Mouse (Mus musculus): Measurements from ENCODE around the gene Pan3. TPM values are rescaled to one million over a fixed set of nuclear protein-coding genes. Genes with fewer than 3 reads are reported as not detected.

Gene Pan3
- polyA plus RNA-seq, 1 experiment from 2014 or later: 62.7 TPM

GRCm38 (mm10) chr5:147466361-147466760, 36.4 kb downstream of the Pan3 start:
- Histone ChIP-seq H3K27me3 (ENCODE audit: control insufficient read depth, insufficient read depth, low read length) (no peaks in the 10 kb centered on the region), H3K36me3 (replicated peaks; ENCODE audit: control insufficient read depth, insufficient read depth) (0 out of 2 replicates have a peak, but pooled peaks cover 10% of the 10 kb centered on the region), H3K4me3 (replicated peaks; ENCODE audit: low read length) (no peak overlapping the region), H3K9me3 (ENCODE audit: control insufficient read depth, low read length) (no peaks in the 10 kb centered on the region), H3K4me1 (replicated peaks; ENCODE audit: control insufficient read depth, insufficient read depth, low read length) (no peaks in the 10 kb centered on the region), H3K9ac (no peak overlapping the region), H3K27ac (no peak overlapping the region), H3K4me2 (replicated peaks) (no peak overlapping the region)
- ATAC-seq (ENCODE audit: low FRiP score): no peak
- no peak for DNase-seq (ENCODE audit: low spot score)

- DNase-seq (ENCODE audit: low spot score) (no peak), ATAC-seq (ENCODE audit: low FRiP score) (no peak)
- no peaks in the 10 kb centered on the region for H3K27me3 ChIP-seq (ENCODE audit: control insufficient read depth, insufficient read depth, low read length)
- no peak overlapping the region for H3K27ac ChIP-seq
- no peaks in the 10 kb centered on the region for H3K4me1 ChIP-seq (replicated peaks; ENCODE audit: control insufficient read depth, insufficient read depth, low read length)
- H3K4me3 ChIP-seq (replicated peaks; ENCODE audit: low read length): no peak overlapping the region
- H3K9ac ChIP-seq: no peak overlapping the region
- 97% methylated on average over 5 of the region's 5 CpGs for WGBS
- no peaks in the 10 kb centered on the region for H3K9me3 ChIP-seq (ENCODE audit: control insufficient read depth, low read length)
- no peak overlapping the region for H3K4me2 ChIP-seq (replicated peaks)
- 0 out of 2 replicates have a peak, but pooled peaks cover 10% of the 10 kb centered on the region for H3K36me3 ChIP-seq (replicated peaks; ENCODE audit: control insufficient read depth, insufficient read depth)
These were observed 41.2 kb downstream of the Pan3 start for GRCm38 (mm10) chr5:147471163-147471562.

GRCm38 (mm10) chr5:147473071-147473470, 43.1 kb downstream of the Pan3 start:
- Histone ChIP-seq H3K4me1 (replicated peaks; ENCODE audit: control insufficient read depth, insufficient read depth, low read length) (no peaks in the 10 kb centered on the region), H3K9me3 (ENCODE audit: control insufficient read depth, low read length) (no peaks in the 10 kb centered on the region), H3K27me3 (ENCODE audit: control insufficient read depth, insufficient read depth, low read length) (no peaks in the 10 kb centered on the region), H3K9ac (no peak overlapping the region), H3K27ac (no peak overlapping the region), H3K4me3 (replicated peaks; ENCODE audit: low read length) (no peak overlapping the region), H3K36me3 (replicated peaks; ENCODE audit: control insufficient read depth, insufficient read depth) (no peaks in the 10 kb centered on the region), H3K4me2 (replicated peaks) (no peak overlapping the region)
- 80% methylated on average over 6 of the region's 6 CpGs for WGBS
- no peak for DNase-seq (ENCODE audit: low spot score)
- no peak for ATAC-seq (ENCODE audit: low FRiP score)

- Histone ChIP-seq H3K9ac (no peak overlapping the region), H3K27me3 (ENCODE audit: control insufficient read depth, insufficient read depth, low read length) (no peaks in the 10 kb centered on the region), H3K9me3 (ENCODE audit: control insufficient read depth, low read length) (no peaks in the 10 kb centered on the region), H3K36me3 (replicated peaks; ENCODE audit: control insufficient read depth, insufficient read depth) (no peaks in the 10 kb centered on the region), H3K4me1 (replicated peaks; ENCODE audit: control insufficient read depth, insufficient read depth, low read length) (no peaks in the 10 kb centered on the region), H3K27ac (no peak overlapping the region), H3K4me2 (replicated peaks) (no peak overlapping the region), H3K4me3 (replicated peaks; ENCODE audit: low read length) (no peak overlapping the region)
- DNase-seq (ENCODE audit: low spot score): no peak
- 94% methylated on average over 3 of the region's 3 CpGs for WGBS
- no peak for ATAC-seq (ENCODE audit: low FRiP score)
These were observed 43.9 kb downstream of the Pan3 start for GRCm38 (mm10) chr5:147473856-147474255.

- H3K4me1 ChIP-seq (replicated peaks; ENCODE audit: control insufficient read depth, insufficient read depth, low read length): no peaks in the 10 kb centered on the region
- DNase-seq (ENCODE audit: low spot score): no peak
- no peaks in the 10 kb centered on the region for H3K36me3 ChIP-seq (replicated peaks; ENCODE audit: control insufficient read depth, insufficient read depth)
- no peak for ATAC-seq (ENCODE audit: low FRiP score)
- H3K4me3 ChIP-seq (replicated peaks; ENCODE audit: low read length): no peak overlapping the region
- no peak overlapping the region for H3K4me2 ChIP-seq (replicated peaks)
- H3K9ac ChIP-seq: no peak overlapping the region
- no peaks in the 10 kb centered on the region for H3K27me3 ChIP-seq (ENCODE audit: control insufficient read depth, insufficient read depth, low read length)
- no peaks in the 10 kb centered on the region for H3K9me3 ChIP-seq (ENCODE audit: control insufficient read depth, low read length)
- 97% methylated on average over 5 of the region's 5 CpGs for WGBS
- no peak overlapping the region for H3K27ac ChIP-seq
These were observed 46.1 kb downstream of the Pan3 start for GRCm38 (mm10) chr5:147476109-147476508.

GRCm38 (mm10) chr5:147477106-147477505, 47.1 kb downstream of the Pan3 start:
- Histone ChIP-seq H3K9ac (no peak overlapping the region), H3K27me3 (ENCODE audit: control insufficient read depth, insufficient read depth, low read length) (no peaks in the 10 kb centered on the region), H3K27ac (no peak overlapping the region), H3K4me1 (replicated peaks; ENCODE audit: control insufficient read depth, insufficient read depth, low read length) (no peaks in the 10 kb centered on the region), H3K4me2 (replicated peaks) (no peak overlapping the region), H3K4me3 (replicated peaks; ENCODE audit: low read length) (no peak overlapping the region), H3K9me3 (ENCODE audit: control insufficient read depth, low read length) (no peaks in the 10 kb centered on the region), H3K36me3 (replicated peaks; ENCODE audit: control insufficient read depth, insufficient read depth) (no peaks in the 10 kb centered on the region)
- DNase-seq (ENCODE audit: low spot score) (no peak), ATAC-seq (ENCODE audit: low FRiP score) (no peak)
- 95% methylated on average over 9 of the region's 9 CpGs for WGBS

- no peaks in the 10 kb centered on the region for H3K9me3 ChIP-seq (ENCODE audit: control insufficient read depth, low read length)
- 97% methylated on average over 2 of the region's 2 CpGs for WGBS
- H3K27me3 ChIP-seq (ENCODE audit: control insufficient read depth, insufficient read depth, low read length): no peaks in the 10 kb centered on the region
- no peak overlapping the region for H3K9ac ChIP-seq
- H3K27ac ChIP-seq: no peak overlapping the region
- H3K4me1 ChIP-seq (replicated peaks; ENCODE audit: control insufficient read depth, insufficient read depth, low read length): no peaks in the 10 kb centered on the region
- no peak overlapping the region for H3K4me3 ChIP-seq (replicated peaks; ENCODE audit: low read length)
- DNase-seq (ENCODE audit: low spot score) (no peak), ATAC-seq (ENCODE audit: low FRiP score) (no peak)
- H3K4me2 ChIP-seq (replicated peaks): no peak overlapping the region
- no peaks in the 10 kb centered on the region for H3K36me3 ChIP-seq (replicated peaks; ENCODE audit: control insufficient read depth, insufficient read depth)
These were observed 49.4 kb downstream of the Pan3 start for GRCm38 (mm10) chr5:147479341-147479740.

- no peak for ATAC-seq (ENCODE audit: low FRiP score)
- Histone ChIP-seq H3K4me2 (replicated peaks) (no peak overlapping the region), H3K9me3 (ENCODE audit: control insufficient read depth, low read length) (no peaks in the 10 kb centered on the region), H3K4me1 (replicated peaks; ENCODE audit: control insufficient read depth, insufficient read depth, low read length) (no peaks in the 10 kb centered on the region), H3K27ac (no peak overlapping the region), H3K36me3 (replicated peaks; ENCODE audit: control insufficient read depth, insufficient read depth) (no peaks in the 10 kb centered on the region), H3K27me3 (ENCODE audit: control insufficient read depth, insufficient read depth, low read length) (no peaks in the 10 kb centered on the region), H3K9ac (no peak overlapping the region), H3K4me3 (replicated peaks; ENCODE audit: low read length) (no peak overlapping the region)
- 80% methylated on average over 3 of the region's 3 CpGs for WGBS
- no peak for DNase-seq (ENCODE audit: low spot score)
These were observed 54.2 kb downstream of the Pan3 start for GRCm38 (mm10) chr5:147484142-147484541.

GRCm38 (mm10) chr5:147489226-147489625, 59.3 kb downstream of the Pan3 start:
- ATAC-seq (ENCODE audit: low FRiP score) (no peak), DNase-seq (ENCODE audit: low spot score) (no peak)
- no peaks in the 10 kb centered on the region for H3K36me3 ChIP-seq (replicated peaks; ENCODE audit: control insufficient read depth, insufficient read depth)
- H3K4me3 ChIP-seq (replicated peaks; ENCODE audit: low read length): no peak overlapping the region
- H3K9me3 ChIP-seq (ENCODE audit: control insufficient read depth, low read length): no peaks in the 10 kb centered on the region
- H3K4me2 ChIP-seq (replicated peaks): no peak overlapping the region
- WGBS: 85% methylated on average over 6 of the region's 6 CpGs
- no peak overlapping the region for H3K27ac ChIP-seq
- no peaks in the 10 kb centered on the region for H3K4me1 ChIP-seq (replicated peaks; ENCODE audit: control insufficient read depth, insufficient read depth, low read length)
- H3K9ac ChIP-seq: no peak overlapping the region
- H3K27me3 ChIP-seq (ENCODE audit: control insufficient read depth, insufficient read depth, low read length): no peaks in the 10 kb centered on the region

GRCm38 (mm10) chr5:147490907-147491306, 60.9 kb downstream of the Pan3 start:
- DNase-seq (ENCODE audit: low spot score) (no peak), ATAC-seq (ENCODE audit: low FRiP score) (no peak)
- H3K9ac ChIP-seq: no peak overlapping the region
- no peaks in the 10 kb centered on the region for H3K36me3 ChIP-seq (replicated peaks; ENCODE audit: control insufficient read depth, insufficient read depth)
- no peak overlapping the region for H3K27ac ChIP-seq
- no peaks in the 10 kb centered on the region for H3K27me3 ChIP-seq (ENCODE audit: control insufficient read depth, insufficient read depth, low read length)
- no peaks in the 10 kb centered on the region for H3K9me3 ChIP-seq (ENCODE audit: control insufficient read depth, low read length)
- 86% methylated on average over 5 of the region's 5 CpGs for WGBS
- H3K4me3 ChIP-seq (replicated peaks; ENCODE audit: low read length): no peak overlapping the region
- H3K4me2 ChIP-seq (replicated peaks): no peak overlapping the region
- no peaks in the 10 kb centered on the region for H3K4me1 ChIP-seq (replicated peaks; ENCODE audit: control insufficient read depth, insufficient read depth, low read length)
